Mouse (Mus musculus): Measurements from ENCODE around the gene Rwdd2b.

DNA sequence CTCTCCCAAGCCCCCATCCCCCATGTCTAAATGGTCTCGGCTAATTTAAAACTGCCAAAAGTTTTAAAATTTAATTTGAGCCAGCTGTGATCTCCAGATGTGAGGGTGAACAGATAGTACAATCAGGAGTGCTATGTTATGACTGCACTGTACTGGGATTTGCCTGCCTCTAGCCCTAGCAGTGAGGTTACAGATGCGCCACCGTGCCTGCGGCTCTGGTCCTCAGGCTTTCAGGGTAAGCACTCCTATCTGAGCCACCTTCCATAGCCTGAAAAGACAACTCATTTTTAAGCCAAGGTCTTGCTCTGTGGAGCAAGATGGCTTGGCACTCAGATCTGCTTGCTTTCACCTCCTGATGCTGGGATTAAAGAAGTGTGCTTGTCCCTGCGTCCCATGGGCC, 44.0 kb upstream of the Rwdd2b start:
- TF ChIP-seq CTCF (IDR thresholded peaks at IDR 0.05) (no peak), EP300 (IDR thresholded peaks at IDR 0.05) (no peak)
